Mouse (Mus musculus): Measurements from ENCODE around the gene Fate1. TPM values are rescaled to one million over a fixed set of nuclear protein-coding genes. Genes with fewer than 3 reads are reported as not detected.
"Not testable (repeated sequence)": the region's sequence is repeated elsewhere in the genome, so short reads cannot be mapped to it uniquely, and the experiment has no call there.

Fate1 gene
- not detected in 2 replicates for polyA plus RNA-seq (2011; ENCODE audit: insufficient read length, low read depth, missing spikeins)

GRCm38 (mm10) chrX:71972686-71973085 is at the start of gene Fate1:
Gene Fate1 (plus strand): TSS chrX:71972986.
- Histone ChIP-seq H3K27ac (ENCODE audit: insufficient read depth, low read length) (no peak within 1 kb of the TSS), H3K4me1 (ENCODE audit: control insufficient read depth, insufficient read depth, low read length) (no peaks in the 10 kb centered on the region), H3K4me3 (ENCODE audit: insufficient read depth, low read length) (no peak within 1 kb of the TSS)
- TF ChIP-seq POLR2A (IDR thresholded peaks at IDR 0.05; ENCODE audit: low read depth, low read length) (no peak), CTCF (IDR thresholded peaks at IDR 0.05; ENCODE audit: borderline replicate concordance, insufficient read depth, low read length) (no peak)

- Histone ChIP-seq H3K4me1 (ENCODE audit: control insufficient read depth, insufficient read depth, low read length) (no peaks in the 10 kb centered on the region), H3K4me3 (ENCODE audit: insufficient read depth, low read length) (no peak overlapping the region), H3K27ac (ENCODE audit: insufficient read depth, low read length) (no peak overlapping the region)
- TF ChIP-seq CTCF (IDR thresholded peaks at IDR 0.05; ENCODE audit: borderline replicate concordance, insufficient read depth, low read length) (no peak), POLR2A (IDR thresholded peaks at IDR 0.05; ENCODE audit: low read depth, low read length) (no peak)
Observed at GRCm38 (mm10) chrX:71946631-71947030, 26.2 kb upstream of the Fate1 start.

DNA sequence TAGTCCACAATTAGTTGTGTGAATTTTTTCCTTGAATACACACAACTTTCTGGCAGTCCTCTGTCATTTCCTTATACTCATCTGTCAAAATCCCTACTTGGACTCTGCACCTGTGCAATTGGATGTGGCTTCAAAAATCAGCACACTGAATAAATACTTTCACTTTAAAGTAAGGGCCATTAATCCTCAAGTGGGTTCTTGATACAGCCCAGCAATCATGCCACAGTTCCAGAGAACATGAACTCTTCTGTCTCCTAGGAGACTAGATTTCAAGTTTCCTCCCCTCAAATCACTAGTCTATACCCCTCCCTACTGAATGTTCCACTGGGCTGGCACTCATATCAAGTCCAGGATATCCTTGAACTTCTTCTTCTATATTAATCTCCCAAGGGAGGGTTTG is 14.4 kb upstream of the Fate1 start:
- TF ChIP-seq POLR2A (IDR thresholded peaks at IDR 0.05; ENCODE audit: low read depth, low read length), result no peak
- Histone ChIP-seq H3K27ac (ENCODE audit: insufficient read depth, low read length) (no peak overlapping the region), H3K4me1 (ENCODE audit: control insufficient read depth, insufficient read depth, low read length) (no peaks in the 10 kb centered on the region), H3K4me3 (ENCODE audit: insufficient read depth, low read length) (no peak overlapping the region)

GRCm38 (mm10) chrX:71962073-71963051 is 10.4 kb upstream of the Fate1 start, which contains the start of gene Prrg3:
Gene Prrg3 (plus strand): TSS chrX:71962624.
- Histone ChIP-seq H3K4me3 (ENCODE audit: insufficient read depth, low read length) (peak within 1 kb of the TSS; percentile 38), H3K27ac (ENCODE audit: insufficient read depth, low read length) (no peak within 1 kb of the TSS), H3K4me1 (ENCODE audit: control insufficient read depth, insufficient read depth, low read length) (no peaks in the 10 kb centered on the region)
- no peak for TF ChIP-seq CTCF (IDR thresholded peaks at IDR 0.05; ENCODE audit: borderline replicate concordance, insufficient read depth, low read length)
- TF ChIP-seq POLR2A (IDR thresholded peaks at IDR 0.05; ENCODE audit: low read depth, low read length), result no peak

GRCm38 (mm10) chrX:71963275-71963912 is 9.4 kb upstream of the Fate1 start:
- TF ChIP-seq POLR2A (IDR thresholded peaks at IDR 0.05; ENCODE audit: low read depth, low read length) (no peak), CTCF (IDR thresholded peaks at IDR 0.05; ENCODE audit: borderline replicate concordance, insufficient read depth, low read length) (no peak)
- Histone ChIP-seq H3K4me1 (ENCODE audit: control insufficient read depth, insufficient read depth, low read length) (no peaks in the 10 kb centered on the region), H3K4me3 (ENCODE audit: insufficient read depth, low read length) (peak overlapping the region; percentile 38), H3K27ac (ENCODE audit: insufficient read depth, low read length) (no peak overlapping the region)

DNA sequence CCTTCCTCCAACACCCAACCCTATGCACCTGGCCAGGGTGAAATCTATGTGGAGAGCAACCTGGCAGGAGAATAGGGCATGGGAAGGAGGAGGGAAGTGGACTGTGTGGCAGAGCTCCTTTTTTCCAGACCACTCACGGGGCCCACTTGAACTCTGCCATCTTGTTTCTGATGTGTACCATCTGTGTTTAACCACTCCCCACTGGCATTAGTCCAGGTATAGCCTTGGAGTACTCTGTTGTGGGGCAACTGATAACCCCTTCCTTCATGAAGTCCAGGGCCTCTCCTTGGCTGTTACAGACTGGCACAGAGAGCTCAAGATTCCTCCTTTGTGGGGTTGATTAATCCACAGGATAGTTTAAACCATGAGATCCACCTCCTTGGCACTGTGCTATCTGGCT is 4.6 kb upstream of the Fate1 start:
- TF ChIP-seq POLR2A (IDR thresholded peaks at IDR 0.05; ENCODE audit: low read depth, low read length) (no peak), CTCF (IDR thresholded peaks at IDR 0.05; ENCODE audit: borderline replicate concordance, insufficient read depth, low read length) (no peak)
- H3K4me3 ChIP-seq (ENCODE audit: insufficient read depth, low read length), result no peak overlapping the region
- no peaks in the 10 kb centered on the region for H3K4me1 ChIP-seq (ENCODE audit: control insufficient read depth, insufficient read depth, low read length)
- H3K27ac ChIP-seq (ENCODE audit: insufficient read depth, low read length), result no peak overlapping the region

DNA sequence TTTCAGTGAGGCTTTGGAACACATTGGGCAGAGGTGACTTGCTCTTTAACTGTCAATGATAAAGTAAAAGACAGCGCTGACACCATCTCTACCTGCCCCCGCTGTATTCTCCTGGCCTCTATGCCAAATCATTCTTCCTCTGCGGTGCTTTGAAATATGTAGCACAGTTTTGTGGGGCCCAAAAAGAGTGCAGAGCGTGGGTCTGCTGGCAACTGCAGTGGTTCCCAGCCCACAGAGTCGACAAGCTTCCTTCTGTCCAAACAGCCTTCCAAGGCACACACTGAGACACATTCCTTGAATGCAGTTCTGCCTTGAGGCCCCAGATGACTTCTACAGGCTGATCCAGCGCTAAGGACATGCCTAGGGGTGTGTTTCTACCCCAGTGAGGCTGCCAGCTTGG is 4.0 kb upstream of the Fate1 start:
- TF ChIP-seq CTCF (IDR thresholded peaks at IDR 0.05; ENCODE audit: borderline replicate concordance, insufficient read depth, low read length), result no peak
- no peak for TF ChIP-seq POLR2A (IDR thresholded peaks at IDR 0.05; ENCODE audit: low read depth, low read length)
- Histone ChIP-seq H3K4me3 (ENCODE audit: insufficient read depth, low read length) (no peak overlapping the region), H3K27ac (ENCODE audit: insufficient read depth, low read length) (no peak overlapping the region), H3K4me1 (ENCODE audit: control insufficient read depth, insufficient read depth, low read length) (no peaks in the 10 kb centered on the region)

DNA sequence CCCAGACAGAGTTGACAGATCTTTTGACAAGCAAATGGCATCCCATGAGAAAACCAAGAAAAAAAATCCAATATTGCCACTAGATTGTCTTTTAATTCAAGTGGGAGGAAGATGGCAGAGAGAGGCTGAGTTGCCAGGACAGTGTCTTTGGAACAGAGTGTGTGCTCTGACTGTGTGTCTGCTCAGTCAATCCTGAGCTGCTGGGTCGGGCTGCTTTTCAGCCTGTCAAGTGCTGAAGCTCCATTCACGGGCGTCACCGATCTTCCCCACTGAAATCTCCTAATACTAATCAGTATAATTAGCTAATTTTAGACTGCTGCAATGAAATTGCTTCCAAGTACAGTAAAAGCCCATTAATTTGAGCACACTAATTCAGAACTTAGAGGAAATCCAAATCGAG is 1.5 kb upstream of the Fate1 start:
- TF ChIP-seq POLR2A (IDR thresholded peaks at IDR 0.05; ENCODE audit: low read depth, low read length), result no peak
- no peak for TF ChIP-seq CTCF (IDR thresholded peaks at IDR 0.05; ENCODE audit: borderline replicate concordance, insufficient read depth, low read length)
- H3K4me1 ChIP-seq (ENCODE audit: control insufficient read depth, insufficient read depth, low read length), result no peaks in the 10 kb centered on the region
- H3K27ac ChIP-seq (ENCODE audit: insufficient read depth, low read length), result no peak overlapping the region

GRCm38 (mm10) chrX:71977681-71978080 is 4.9 kb downstream of the Fate1 start:
- not testable (repeated sequence) for H3K27ac ChIP-seq (ENCODE audit: insufficient read depth, low read length); H3K4me3 ChIP-seq (ENCODE audit: insufficient read depth, low read length); H3K4me1 ChIP-seq (ENCODE audit: control insufficient read depth, insufficient read depth, low read length)

More for the DNA sequence above, 1.5 kb upstream of the Fate1 start:
- H3K4me3 ChIP-seq (ENCODE audit: insufficient read depth, low read length), result no peak overlapping the region

DNA sequence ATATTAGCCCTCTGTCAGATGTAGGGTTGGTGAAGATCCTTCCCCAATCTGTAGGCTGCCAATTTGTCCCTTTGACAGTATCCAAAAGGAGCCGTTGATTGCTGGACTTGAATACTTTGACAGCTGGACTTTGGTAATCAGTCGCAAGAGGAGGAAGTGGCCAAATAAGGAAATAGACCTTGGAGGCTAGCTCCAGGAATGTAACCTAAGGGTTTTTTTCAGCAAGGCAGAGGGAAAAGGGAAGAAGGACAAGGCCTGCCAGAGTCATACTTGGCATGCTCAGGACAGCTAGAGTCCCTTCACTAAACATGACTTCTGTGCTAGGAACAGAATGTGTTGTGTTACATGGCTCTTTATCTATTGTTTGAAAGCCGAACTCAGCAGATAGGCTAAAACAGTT is 7.7 kb downstream of the Fate1 start:
- Histone ChIP-seq H3K4me1 (ENCODE audit: control insufficient read depth, insufficient read depth, low read length) (no peaks in the 10 kb centered on the region), H3K4me3 (ENCODE audit: insufficient read depth, low read length) (no peak overlapping the region), H3K27ac (ENCODE audit: insufficient read depth, low read length) (no peak overlapping the region)
- TF ChIP-seq POLR2A (IDR thresholded peaks at IDR 0.05; ENCODE audit: low read depth, low read length) (no peak), CTCF (IDR thresholded peaks at IDR 0.05; ENCODE audit: borderline replicate concordance, insufficient read depth, low read length) (no peak)
